Mouse (Mus musculus) limb, embryonic 14.5 days (tissue): ENCODE data around the gene Prdm11. TPM values are rescaled to one million over a fixed set of nuclear protein-coding genes. Genes with fewer than 3 reads are reported as not detected.
A peak's percentile ranks its signal among the peaks of the same experiment; 100 is the strongest.

Source experiments
- ATAC-seq: fragments of 200-750 bp; cut with Nextera tagmentation; 2 replicates; pipeline ENCODE4 v1.8.0; 2017; ENCODE audit warnings: low read depth, moderate number of reproducible peaks, moderate TSS enrichment; ENCODE audit not compliant: low FRiP score
- DNase-seq: peaks from one replicate; pipeline ENCODE4 v3.0.0-alpha.2; 2015; ENCODE audit warnings: low spot score
- H3K27ac ChIP-seq: fragments of 300-500 bp; sonication (generic); replicated peaks from 2 replicates; pipeline ENCODE4 v1.5.1; 2014; ENCODE audit warnings: low read depth, mild to moderate bottlenecking, low read length, moderate library complexity, mixed read lengths
- H3K27me3 ChIP-seq: fragments of 300-500 bp; sonication (generic); 2 replicates; pipeline ENCODE4 v1.6.1; 2014; ENCODE audit warnings: low read length, mixed read lengths; ENCODE audit not compliant: control insufficient read depth, insufficient read depth
- H3K36me3 ChIP-seq: fragments of 300-500 bp; sonication (generic); 2 replicates; pipeline ENCODE4 v1.6.1; 2014; ENCODE audit warnings: mild to moderate bottlenecking, low read length, moderate library complexity, mixed read lengths; ENCODE audit not compliant: control insufficient read depth, insufficient read depth
- H3K4me1 ChIP-seq: fragments of 300-500 bp; sonication (generic); 2 replicates; pipeline ENCODE4 v1.6.1; 2014; ENCODE audit warnings: antibody characterized with exemption, low read length, mixed read lengths; ENCODE audit not compliant: control insufficient read depth, insufficient read depth
- H3K4me2 ChIP-seq: fragments of 300-500 bp; sonication (generic); replicated peaks from 2 replicates; pipeline ENCODE4 v1.6.1; 2014; ENCODE audit warnings: low read depth, mild to moderate bottlenecking, low read length, moderate library complexity; ENCODE audit not compliant: severe bottlenecking
- H3K4me3 ChIP-seq: fragments of 300-500 bp; sonication (generic); replicated peaks from 2 replicates; pipeline ENCODE4 v1.5.1; 2014; ENCODE audit warnings: low read length
- H3K9ac ChIP-seq: fragments of 300-500 bp; sonication (generic); 2 replicates; pipeline ENCODE4 v1.6.1; 2014; ENCODE audit warnings: mild to moderate bottlenecking, low read depth, low read length, moderate library complexity; ENCODE audit not compliant: severe bottlenecking
- H3K9me3 ChIP-seq: fragments of 300-500 bp; sonication (generic); 2 replicates; pipeline ENCODE4 v1.6.1; 2016; ENCODE audit warnings: low read length; ENCODE audit not compliant: control insufficient read depth
- POLR2A ChIP-seq: fragments of 200-500 bp; IDR thresholded peaks from 2 replicates; pipeline ENCODE4 v1.8.0; 2012; ENCODE audit warnings: inconsistent platforms, mild to moderate bottlenecking, moderate library complexity, borderline replicate concordance; ENCODE audit not compliant: insufficient read depth, insufficient read length; ENCODE audit errors: extremely low read depth
- WGBS: fragments of 180-500 bp; shearing (Covaris S2); extraction: QIAGEN DNeasy Blood & Tissue Kit; methylation state at CpG from one replicate; pipeline ENCODE4 v1.1.7; 2014; 5-methylcytosine and 5-hydroxymethylcytosine counted together
- polyA plus RNA-seq, 2 experiments: library from polyadenylated mRNA; depleted of rRNA in 1 of 2; stranded (reverse) in 1 of 2; unstranded in 1 of 2; fragments of >200 nt; fragmentation: Nextera tagmentation in 1 of 2; extraction: Ambion mirVana in 1 of 2; gene quantifications; 2 replicates each; pipeline versions ENCODE4 v1.2.1 to v1.2.3; 2012 to 2014

Gene Prdm11
- polyA plus RNA-seq, 2 experiments, result 6.5 to 24.4 TPM

- TF ChIP-seq POLR2A, result no peak
- ATAC-seq (no peak), DNase-seq (no peak)
- Histone ChIP-seq H3K4me2 (no peak overlapping the region), H3K4me1 (peaks cover 12% of the 10 kb centered on the region), H3K27me3 (no peaks in the 10 kb centered on the region), H3K9me3 (no peaks in the 10 kb centered on the region), H3K36me3 (peaks cover 12% of the 10 kb centered on the region), H3K4me3 (no peak overlapping the region), H3K9ac (no peak overlapping the region), H3K27ac (no peak overlapping the region)
- 57% methylated on average over 8 of the region's 8 CpGs for WGBS
These were observed 79.7 kb downstream of the Prdm11 start for GRCm38 (mm10) chr2:92966257-92966656.

GRCm38 (mm10) chr2:92964345-92964744 lies 81.6 kb downstream of the Prdm11 start:
- Histone ChIP-seq H3K27me3 (no peaks in the 10 kb centered on the region), H3K27ac (no peak overlapping the region), H3K4me2 (no peak overlapping the region), H3K36me3 (peaks cover 4% of the 10 kb centered on the region; the same call in 1 of the 2 replicates), H3K4me1 (peaks cover 12% of the 10 kb centered on the region), H3K9ac (no peak overlapping the region), H3K4me3 (no peak overlapping the region), H3K9me3 (no peaks in the 10 kb centered on the region)
- TF ChIP-seq POLR2A, result no peak
- no peak for ATAC-seq
- WGBS, result 89% methylated on average over 1 of the region's 1 CpGs
- no peak for DNase-seq

- Histone ChIP-seq H3K4me2 (no peak overlapping the region), H3K9me3 (peaks cover 6% of the 10 kb centered on the region; the same call in 1 of the 2 replicates), H3K4me1 (no peaks in the 10 kb centered on the region), H3K4me3 (no peak overlapping the region), H3K27ac (no peak overlapping the region), H3K36me3 (no peaks in the 10 kb centered on the region), H3K27me3 (no peaks in the 10 kb centered on the region), H3K9ac (no peak overlapping the region)
- DNase-seq (peak; percentile 51), ATAC-seq (no peak)
- no peak for TF ChIP-seq POLR2A
- whole genome bisulfite sequencing, result 58% methylated on average over 4 of the region's 4 CpGs
These were observed 87.3 kb downstream of the Prdm11 start for GRCm38 (mm10) chr2:92958640-92959039.

- WGBS, result 83% methylated on average over 2 of the region's 2 CpGs
These were observed 89.0 kb downstream of the Prdm11 start for GRCm38 (mm10) chr2:92956943-92957342.

GRCm38 (mm10) chr2:92954404-92955114 lies 91.4 kb downstream of the Prdm11 start:
- H3K36me3 ChIP-seq, result no peaks in the 10 kb centered on the region
- H3K4me1 ChIP-seq, result no peaks in the 10 kb centered on the region
- 44% methylated on average over 11 of the region's 11 CpGs for WGBS
- no peak overlapping the region for H3K4me3 ChIP-seq
- no peaks in the 10 kb centered on the region for H3K27me3 ChIP-seq
- H3K9ac ChIP-seq, result no peak overlapping the region
- peaks cover 6% of the 10 kb centered on the region; the same call in 1 of the 2 replicates for H3K9me3 ChIP-seq
- ATAC-seq, result no peak
- TF ChIP-seq POLR2A, result no peak
- peak; percentile 70 for DNase-seq
- no peak overlapping the region for H3K4me2 ChIP-seq
- no peak overlapping the region for H3K27ac ChIP-seq

More at GRCm38 (mm10) chr2:92956943-92957342, 89.0 kb downstream of the Prdm11 start:
- ATAC-seq (no peak), DNase-seq (no peak)
- no peak overlapping the region for H3K4me3 ChIP-seq
- H3K4me1 ChIP-seq, result no peaks in the 10 kb centered on the region
- no peak overlapping the region for H3K4me2 ChIP-seq
- H3K27ac ChIP-seq, result no peak overlapping the region
- H3K9me3 ChIP-seq, result peaks cover 6% of the 10 kb centered on the region; the same call in 1 of the 2 replicates
- H3K36me3 ChIP-seq, result no peaks in the 10 kb centered on the region
- H3K27me3 ChIP-seq, result no peaks in the 10 kb centered on the region
- TF ChIP-seq POLR2A, result no peak
- H3K9ac ChIP-seq, result no peak overlapping the region
